Mouse (Mus musculus) neural tube, embryonic 12.5 days (tissue): ENCODE measurements around the gene Hmgb2. TPM values are rescaled to one million over a fixed set of nuclear protein-coding genes. Genes with fewer than 3 reads are reported as not detected.

ENCODE experiments used
- polyA plus RNA-seq: library from polyadenylated mRNA; unstranded; fragments of >200 nt; fragmentation: Nextera tagmentation; extraction: Ambion mirVana; gene quantifications from 2 replicates; pipeline ENCODE4 v1.2.1, GENCODE M21; 2016

The Hmgb2 gene
- polyA plus RNA-seq, 1 experiment from 2014 or later: 387 TPM

Other genes with a start within 250 kb of the Hmgb2 start
- 0.13 and 0.34 TPM in 2 replicates for gene Hand2, start 190.9 kb upstream of the Hmgb2 start, polyA plus RNA-seq
- gene Scrg1, start 56.0 kb upstream of the Hmgb2 start, polyA plus RNA-seq: 2.0 and 2.1 TPM in 2 replicates
- 101 and 105 TPM in 2 replicates for gene Sap30, start 24.0 kb upstream of the Hmgb2 start, polyA plus RNA-seq
- 16.3 and 16.4 TPM in 2 replicates for gene Galnt7, start 141.1 kb downstream of the Hmgb2 start, polyA plus RNA-seq